Mouse (Mus musculus): ENCODE data around the gene Muc3. TPM values are rescaled to one million over a fixed set of nuclear protein-coding genes. Genes with fewer than 3 reads are reported as not detected.

Gene Muc3
- polyA plus RNA-seq, 1 experiment from 2014 or later: 0.24 TPM

- WGBS: 68% methylated on average over 6 of the region's 6 CpGs
- no peak overlapping the region for H3K4me2 ChIP-seq (ENCODE audit: low read length)
- H3K4me3 ChIP-seq (replicated peaks; ENCODE audit: low read depth, low read length): no peak overlapping the region
- TF ChIP-seq CTCF (IDR thresholded peaks at IDR 0.05; ENCODE audit: low read depth): no peak
- no peaks in the 10 kb centered on the region for H3K9me3 ChIP-seq (replicated peaks; ENCODE audit: low read length)
- H3K36me3 ChIP-seq (ENCODE audit: insufficient read depth, low read length): no peaks in the 10 kb centered on the region
- no peak overlapping the region for H3K27ac ChIP-seq
- H3K27me3 ChIP-seq (ENCODE audit: insufficient read depth, low read length): no peaks in the 10 kb centered on the region
- DNase-seq (ENCODE audit: low spot score): no peak
- H3K9ac ChIP-seq (ENCODE audit: low read depth, low read length): no peak overlapping the region
- H3K4me1 ChIP-seq (replicated peaks; ENCODE audit: insufficient read depth, low read length): no peaks in the 10 kb centered on the region
- ATAC-seq (replicated peaks; ENCODE audit: low FRiP score, low read depth): no peak
Observed at GRCm38 (mm10) chr5:137173967-137174366, 24.8 kb upstream of the Muc3 start.

DNA sequence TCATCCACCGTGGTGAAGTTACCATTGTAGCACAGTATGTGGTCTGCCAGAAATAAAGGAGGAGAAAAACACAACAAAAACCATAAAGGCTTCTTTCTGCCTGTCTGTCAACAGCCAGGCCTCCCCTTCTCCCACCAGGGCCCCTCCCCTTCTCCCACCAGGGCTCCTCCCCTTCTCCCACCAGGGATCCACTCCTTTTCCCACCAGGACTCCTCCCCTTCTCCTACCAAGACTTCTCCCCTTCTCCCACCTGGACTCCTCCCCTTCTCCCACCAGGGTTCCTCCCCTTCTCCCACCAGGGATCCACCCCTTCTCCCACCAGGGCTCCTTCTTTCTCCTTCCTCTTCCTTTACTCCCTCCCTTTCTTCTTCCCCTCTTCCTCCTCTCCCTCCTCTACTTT, 23.5 kb upstream of the Muc3 start:
- TF ChIP-seq CTCF (IDR thresholded peaks at IDR 0.05; ENCODE audit: low read depth): no peak

DNA sequence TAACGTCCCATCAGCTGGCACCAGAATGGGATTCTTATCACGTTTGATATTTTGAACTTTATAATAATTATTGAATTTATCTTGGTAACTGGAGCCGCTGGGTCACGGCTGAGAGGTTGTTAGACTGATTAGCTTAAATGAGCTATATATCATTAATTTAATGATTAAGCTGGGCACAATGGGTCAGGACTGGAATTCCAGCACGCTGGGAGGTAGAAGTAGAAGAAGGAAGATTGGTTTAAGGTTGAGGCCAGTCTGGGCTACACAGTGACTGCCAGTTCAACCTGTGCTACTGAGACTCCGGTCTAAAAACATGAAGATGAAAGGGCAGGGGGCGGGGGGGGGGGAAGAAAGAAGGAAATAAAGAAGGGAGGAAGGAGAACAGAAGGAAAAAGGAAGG, 22.4 kb upstream of the Muc3 start:
- ATAC-seq (replicated peaks; ENCODE audit: low FRiP score, low read depth) (peak; percentile 68; the same call in 1 of the 2 replicates), DNase-seq (ENCODE audit: low spot score) (peak; percentile 9)
- Histone ChIP-seq H3K9me3 (replicated peaks; ENCODE audit: low read length) (no peaks in the 10 kb centered on the region), H3K27ac (0 out of 2 replicates have a peak overlapping the region, but pooled peaks have one; percentile 50), H3K9ac (ENCODE audit: low read depth, low read length) (no peak overlapping the region), H3K27me3 (ENCODE audit: insufficient read depth, low read length) (no peaks in the 10 kb centered on the region), H3K4me1 (replicated peaks; ENCODE audit: insufficient read depth, low read length) (no peaks in the 10 kb centered on the region), H3K4me3 (replicated peaks; ENCODE audit: low read depth, low read length) (no peak overlapping the region), H3K4me2 (ENCODE audit: low read length) (no peak overlapping the region), H3K36me3 (ENCODE audit: insufficient read depth, low read length) (no peaks in the 10 kb centered on the region)
- 46% methylated on average over 7 of the region's 7 CpGs for WGBS
- TF ChIP-seq CTCF (IDR thresholded peaks at IDR 0.05; ENCODE audit: low read depth): no peak

More for the DNA sequence above, 23.5 kb upstream of the Muc3 start:
- Histone ChIP-seq H3K36me3 (ENCODE audit: insufficient read depth, low read length) (no peaks in the 10 kb centered on the region), H3K9me3 (replicated peaks; ENCODE audit: low read length) (no peaks in the 10 kb centered on the region), H3K4me3 (replicated peaks; ENCODE audit: low read depth, low read length) (no peak overlapping the region), H3K9ac (ENCODE audit: low read depth, low read length) (no peak overlapping the region), H3K4me1 (replicated peaks; ENCODE audit: insufficient read depth, low read length) (no peaks in the 10 kb centered on the region), H3K27ac (no peak overlapping the region), H3K27me3 (ENCODE audit: insufficient read depth, low read length) (no peaks in the 10 kb centered on the region), H3K4me2 (ENCODE audit: low read length) (no peak overlapping the region)
- WGBS: 11% methylated on average over 1 of the region's 1 CpGs
- DNase-seq (ENCODE audit: low spot score): no peak
- ATAC-seq (replicated peaks; ENCODE audit: low FRiP score, low read depth): no peak

DNA sequence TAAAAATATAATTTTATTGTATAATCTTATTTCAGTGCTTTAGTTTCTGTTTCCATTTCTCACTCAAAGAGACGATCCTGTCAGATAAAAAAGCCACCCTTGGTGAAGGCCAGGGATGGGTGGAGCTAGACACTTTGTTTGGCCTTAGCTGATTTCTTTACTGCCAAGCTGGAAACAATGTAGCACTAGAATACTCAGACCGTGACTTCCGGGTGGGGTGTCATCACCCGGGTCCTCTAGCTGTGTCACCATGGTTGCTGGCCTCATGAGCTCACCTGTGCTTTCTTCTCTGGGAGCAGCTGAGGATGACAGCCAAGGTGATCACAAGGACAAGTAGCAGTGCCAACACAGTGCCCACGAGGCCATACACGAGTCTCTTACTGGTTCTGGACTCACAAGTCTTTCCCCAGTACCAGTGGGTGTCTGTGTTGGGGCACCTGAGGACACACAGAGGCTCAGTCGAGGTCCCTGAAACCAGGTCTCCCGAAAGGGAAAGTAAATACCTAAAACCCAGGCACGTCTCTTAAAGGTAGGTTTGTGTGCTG, 21.8 kb upstream of the Muc3 start:
- Histone ChIP-seq H3K36me3 (ENCODE audit: insufficient read depth, low read length) (no peaks in the 10 kb centered on the region), H3K4me2 (ENCODE audit: low read length) (no peak overlapping the region), H3K9ac (ENCODE audit: low read depth, low read length) (no peak overlapping the region), H3K4me1 (replicated peaks; ENCODE audit: insufficient read depth, low read length) (no peaks in the 10 kb centered on the region), H3K27ac (peak overlapping the region; percentile 14; the same call in 1 of the 2 replicates), H3K4me3 (replicated peaks; ENCODE audit: low read depth, low read length) (no peak overlapping the region), H3K27me3 (ENCODE audit: insufficient read depth, low read length) (no peaks in the 10 kb centered on the region), H3K9me3 (replicated peaks; ENCODE audit: low read length) (no peaks in the 10 kb centered on the region)
- DNase-seq (ENCODE audit: low spot score): no peak
- ATAC-seq (replicated peaks; ENCODE audit: low FRiP score, low read depth): peak; percentile 26; the same call in 1 of the 2 replicates
- TF ChIP-seq CTCF (IDR thresholded peaks at IDR 0.05; ENCODE audit: low read depth): no peak
- 70% methylated on average over 9 of the region's 9 CpGs for WGBS

DNA sequence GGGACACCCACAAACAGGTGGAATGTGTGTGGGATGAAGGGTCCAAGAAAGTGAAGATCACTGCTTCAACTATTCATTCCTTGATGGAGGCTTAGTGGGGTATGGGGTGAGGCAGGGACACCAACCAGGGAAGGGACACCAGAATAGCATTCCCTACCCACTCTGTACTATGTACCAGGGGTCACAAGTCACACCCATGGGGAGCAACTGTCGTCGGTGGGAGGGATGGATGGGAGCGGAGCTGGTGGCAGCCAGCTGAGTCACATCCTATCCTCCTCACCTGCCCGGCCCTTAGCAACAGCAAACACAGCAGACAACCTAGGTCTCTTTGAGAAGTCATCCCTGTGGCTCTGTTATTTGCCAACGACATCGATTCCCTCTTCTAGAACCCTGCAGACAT, 18.4 kb upstream of the Muc3 start:
- 58% methylated on average over 6 of the region's 6 CpGs for WGBS
- ATAC-seq (replicated peaks; ENCODE audit: low FRiP score, low read depth): no peak

GRCm38 (mm10) chr5:137166012-137166411, 16.9 kb upstream of the Muc3 start:
- H3K36me3 ChIP-seq (ENCODE audit: insufficient read depth, low read length): no peaks in the 10 kb centered on the region
- H3K9ac ChIP-seq (ENCODE audit: low read depth, low read length): no peak overlapping the region
- no peak overlapping the region for H3K27ac ChIP-seq
- no peak overlapping the region for H3K4me2 ChIP-seq (ENCODE audit: low read length)
- no peak overlapping the region for H3K4me3 ChIP-seq (replicated peaks; ENCODE audit: low read depth, low read length)
- no peak for ATAC-seq (replicated peaks; ENCODE audit: low FRiP score, low read depth)
- no peaks in the 10 kb centered on the region for H3K9me3 ChIP-seq (replicated peaks; ENCODE audit: low read length)
- 65% methylated on average over 8 of the region's 9 CpGs for WGBS
- no peaks in the 10 kb centered on the region for H3K27me3 ChIP-seq (ENCODE audit: insufficient read depth, low read length)
- TF ChIP-seq CTCF (IDR thresholded peaks at IDR 0.05; ENCODE audit: low read depth): no peak
- no peak for DNase-seq (ENCODE audit: low spot score)
- no peaks in the 10 kb centered on the region for H3K4me1 ChIP-seq (replicated peaks; ENCODE audit: insufficient read depth, low read length)

More for the DNA sequence above, 18.4 kb upstream of the Muc3 start:
- no peak for DNase-seq (ENCODE audit: low spot score)
- no peak overlapping the region for H3K27ac ChIP-seq
- H3K36me3 ChIP-seq (ENCODE audit: insufficient read depth, low read length): no peaks in the 10 kb centered on the region
- no peak overlapping the region for H3K9ac ChIP-seq (ENCODE audit: low read depth, low read length)
- TF ChIP-seq CTCF (IDR thresholded peaks at IDR 0.05; ENCODE audit: low read depth): no peak
- no peaks in the 10 kb centered on the region for H3K4me1 ChIP-seq (replicated peaks; ENCODE audit: insufficient read depth, low read length)
- no peaks in the 10 kb centered on the region for H3K9me3 ChIP-seq (replicated peaks; ENCODE audit: low read length)
- H3K4me2 ChIP-seq (ENCODE audit: low read length): no peak overlapping the region
- no peaks in the 10 kb centered on the region for H3K27me3 ChIP-seq (ENCODE audit: insufficient read depth, low read length)
- no peak overlapping the region for H3K4me3 ChIP-seq (replicated peaks; ENCODE audit: low read depth, low read length)

- ATAC-seq (replicated peaks; ENCODE audit: low FRiP score, low read depth) (no peak), DNase-seq (ENCODE audit: low spot score) (no peak)
- TF ChIP-seq CTCF (IDR thresholded peaks at IDR 0.05; ENCODE audit: low read depth): no peak
- H3K27me3 ChIP-seq (ENCODE audit: insufficient read depth, low read length): no peaks in the 10 kb centered on the region
- H3K36me3 ChIP-seq (ENCODE audit: insufficient read depth, low read length): no peaks in the 10 kb centered on the region
- no peak overlapping the region for H3K9ac ChIP-seq (ENCODE audit: low read depth, low read length)
- H3K27ac ChIP-seq: no peak overlapping the region
- H3K9me3 ChIP-seq (replicated peaks; ENCODE audit: low read length): no peaks in the 10 kb centered on the region
- H3K4me2 ChIP-seq (ENCODE audit: low read length): no peak overlapping the region
- 73% methylated on average over 4 of the region's 4 CpGs for WGBS
- H3K4me3 ChIP-seq (replicated peaks; ENCODE audit: low read depth, low read length): no peak overlapping the region
- H3K4me1 ChIP-seq (replicated peaks; ENCODE audit: insufficient read depth, low read length): no peaks in the 10 kb centered on the region
Observed at GRCm38 (mm10) chr5:137161853-137162252, 12.7 kb upstream of the Muc3 start.

Data from kidney, postnatal 0 days (tissue).